Mouse (Mus musculus): ENCODE data around the gene Cacnb3. TPM values are rescaled to one million over a fixed set of nuclear protein-coding genes. Genes with fewer than 3 reads are reported as not detected.

The Cacnb3 gene
- polyA plus RNA-seq, 1 experiment from 2014 or later = 15.1 TPM

- ATAC-seq (ENCODE audit: low FRiP score, low TSS enrichment) (peak; percentile 43), DNase-seq (ENCODE audit: low spot score) (peak; percentile 85)
- Histone ChIP-seq H3K27me3 (ENCODE audit: control insufficient read depth, insufficient read depth, low read length) (no peaks in the 10 kb centered on the region), H3K4me2 (replicated peaks; ENCODE audit: low read depth) (no peak overlapping the region), H3K27ac (replicated peaks) (no peak overlapping the region), H3K4me1 (replicated peaks; ENCODE audit: control insufficient read depth, insufficient read depth) (no peaks in the 10 kb centered on the region; the same call in 1 of the 2 replicates), H3K9me3 (ENCODE audit: control insufficient read depth, low read length) (no peaks in the 10 kb centered on the region), H3K36me3 (ENCODE audit: control insufficient read depth, insufficient read depth, low read length) (no peaks in the 10 kb centered on the region), H3K9ac (ENCODE audit: low read length) (no peak overlapping the region), H3K4me3 (ENCODE audit: low read depth, low read length) (no peak overlapping the region)
- TF ChIP-seq EP300 (optimal IDR thresholded peaks at IDR 0.05) = no peak
- peak; percentile 91 for TF ChIP-seq CTCF (IDR thresholded peaks at IDR 0.05; ENCODE audit: low read depth)
- WGBS = 0% methylated on average over 12 of the region's 12 CpGs
Observed at GRCm38 (mm10) chr15:98617176-98617537, 13.5 kb upstream of the Cacnb3 start.

DNA sequence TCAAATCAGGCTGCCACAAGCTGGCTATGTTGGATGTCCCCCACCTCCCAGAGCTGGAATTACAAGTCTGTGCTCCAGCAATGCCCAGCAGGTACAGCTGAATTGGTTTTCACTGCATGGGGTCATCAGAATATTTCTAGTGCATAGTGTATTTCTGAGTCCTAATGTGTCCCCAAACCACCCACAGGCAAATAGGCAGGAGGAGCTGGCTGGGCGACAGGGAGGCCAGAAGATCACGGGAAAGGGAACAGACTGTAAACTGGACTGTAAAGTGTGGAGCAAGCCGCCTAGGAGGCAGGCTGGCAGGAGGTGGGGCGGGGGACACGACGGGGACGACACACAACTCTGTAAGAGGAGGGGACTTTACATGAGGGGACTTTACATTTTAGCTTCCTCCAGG is 8.4 kb upstream of the Cacnb3 start:
- Histone ChIP-seq H3K9me3 (ENCODE audit: control insufficient read depth, low read length) (no peaks in the 10 kb centered on the region), H3K27me3 (ENCODE audit: control insufficient read depth, insufficient read depth, low read length) (no peaks in the 10 kb centered on the region), H3K4me3 (ENCODE audit: low read depth, low read length) (no peak overlapping the region), H3K9ac (ENCODE audit: low read length) (no peak overlapping the region), H3K27ac (replicated peaks) (no peak overlapping the region), H3K4me2 (replicated peaks; ENCODE audit: low read depth) (no peak overlapping the region), H3K4me1 (replicated peaks; ENCODE audit: control insufficient read depth, insufficient read depth) (no peaks in the 10 kb centered on the region), H3K36me3 (ENCODE audit: control insufficient read depth, insufficient read depth, low read length) (no peaks in the 10 kb centered on the region)
- DNase-seq (ENCODE audit: low spot score) (peak; percentile 12), ATAC-seq (ENCODE audit: low FRiP score, low TSS enrichment) (no peak)
- TF ChIP-seq CTCF (IDR thresholded peaks at IDR 0.05; ENCODE audit: low read depth) (no peak), EP300 (optimal IDR thresholded peaks at IDR 0.05) (no peak)
- WGBS = 19% methylated on average over 7 of the region's 7 CpGs

- H3K9ac ChIP-seq (ENCODE audit: low read length) = no peak overlapping the region
Observed at GRCm38 (mm10) chr15:98622721-98623120, 7.9 kb upstream of the Cacnb3 start.

GRCm38 (mm10) chr15:98623361-98623821 is 7.2 kb upstream of the Cacnb3 start:
- H3K4me2 ChIP-seq (replicated peaks; ENCODE audit: low read depth) = no peak overlapping the region
- H3K9me3 ChIP-seq (ENCODE audit: control insufficient read depth, low read length) = no peaks in the 10 kb centered on the region
- no peaks in the 10 kb centered on the region for H3K4me1 ChIP-seq (replicated peaks; ENCODE audit: control insufficient read depth, insufficient read depth)
- H3K36me3 ChIP-seq (ENCODE audit: control insufficient read depth, insufficient read depth, low read length) = no peaks in the 10 kb centered on the region
- no peak overlapping the region for H3K4me3 ChIP-seq (ENCODE audit: low read depth, low read length)
- no peak overlapping the region for H3K9ac ChIP-seq (ENCODE audit: low read length)
- ATAC-seq (ENCODE audit: low FRiP score, low TSS enrichment) = no peak
- no peak overlapping the region for H3K27ac ChIP-seq (replicated peaks)
- peak; percentile 12 for DNase-seq (ENCODE audit: low spot score)
- 56% methylated on average over 5 of the region's 5 CpGs for WGBS
- TF ChIP-seq EP300 (optimal IDR thresholded peaks at IDR 0.05) (no peak), CTCF (IDR thresholded peaks at IDR 0.05; ENCODE audit: low read depth) (no peak)
- H3K27me3 ChIP-seq (ENCODE audit: control insufficient read depth, insufficient read depth, low read length) = no peaks in the 10 kb centered on the region

More at GRCm38 (mm10) chr15:98622721-98623120, 7.9 kb upstream of the Cacnb3 start:
- DNase-seq (ENCODE audit: low spot score) (no peak), ATAC-seq (ENCODE audit: low FRiP score, low TSS enrichment) (no peak)
- Histone ChIP-seq H3K4me1 (replicated peaks; ENCODE audit: control insufficient read depth, insufficient read depth) (no peaks in the 10 kb centered on the region), H3K4me2 (replicated peaks; ENCODE audit: low read depth) (no peak overlapping the region), H3K9me3 (ENCODE audit: control insufficient read depth, low read length) (no peaks in the 10 kb centered on the region), H3K27me3 (ENCODE audit: control insufficient read depth, insufficient read depth, low read length) (no peaks in the 10 kb centered on the region), H3K4me3 (ENCODE audit: low read depth, low read length) (no peak overlapping the region), H3K36me3 (ENCODE audit: control insufficient read depth, insufficient read depth, low read length) (no peaks in the 10 kb centered on the region), H3K27ac (replicated peaks) (no peak overlapping the region)
- WGBS = 24% methylated on average over 6 of the region's 6 CpGs
- TF ChIP-seq EP300 (optimal IDR thresholded peaks at IDR 0.05) = no peak
- no peak for TF ChIP-seq CTCF (IDR thresholded peaks at IDR 0.05; ENCODE audit: low read depth)

- WGBS = 8% methylated on average over 8 of the region's 8 CpGs
- Histone ChIP-seq H3K27ac (replicated peaks) (no peak overlapping the region), H3K9me3 (ENCODE audit: control insufficient read depth, low read length) (no peaks in the 10 kb centered on the region), H3K4me1 (replicated peaks; ENCODE audit: control insufficient read depth, insufficient read depth) (no peaks in the 10 kb centered on the region), H3K9ac (ENCODE audit: low read length) (no peak overlapping the region), H3K4me2 (replicated peaks; ENCODE audit: low read depth) (no peak overlapping the region), H3K36me3 (ENCODE audit: control insufficient read depth, insufficient read depth, low read length) (no peaks in the 10 kb centered on the region), H3K4me3 (ENCODE audit: low read depth, low read length) (no peak overlapping the region), H3K27me3 (ENCODE audit: control insufficient read depth, insufficient read depth, low read length) (no peaks in the 10 kb centered on the region)
- TF ChIP-seq EP300 (optimal IDR thresholded peaks at IDR 0.05) = no peak
- TF ChIP-seq CTCF (IDR thresholded peaks at IDR 0.05; ENCODE audit: low read depth) = no peak
- DNase-seq (ENCODE audit: low spot score) (no peak), ATAC-seq (ENCODE audit: low FRiP score, low TSS enrichment) (no peak)
Observed at GRCm38 (mm10) chr15:98626078-98626477, 4.6 kb upstream of the Cacnb3 start.

DNA sequence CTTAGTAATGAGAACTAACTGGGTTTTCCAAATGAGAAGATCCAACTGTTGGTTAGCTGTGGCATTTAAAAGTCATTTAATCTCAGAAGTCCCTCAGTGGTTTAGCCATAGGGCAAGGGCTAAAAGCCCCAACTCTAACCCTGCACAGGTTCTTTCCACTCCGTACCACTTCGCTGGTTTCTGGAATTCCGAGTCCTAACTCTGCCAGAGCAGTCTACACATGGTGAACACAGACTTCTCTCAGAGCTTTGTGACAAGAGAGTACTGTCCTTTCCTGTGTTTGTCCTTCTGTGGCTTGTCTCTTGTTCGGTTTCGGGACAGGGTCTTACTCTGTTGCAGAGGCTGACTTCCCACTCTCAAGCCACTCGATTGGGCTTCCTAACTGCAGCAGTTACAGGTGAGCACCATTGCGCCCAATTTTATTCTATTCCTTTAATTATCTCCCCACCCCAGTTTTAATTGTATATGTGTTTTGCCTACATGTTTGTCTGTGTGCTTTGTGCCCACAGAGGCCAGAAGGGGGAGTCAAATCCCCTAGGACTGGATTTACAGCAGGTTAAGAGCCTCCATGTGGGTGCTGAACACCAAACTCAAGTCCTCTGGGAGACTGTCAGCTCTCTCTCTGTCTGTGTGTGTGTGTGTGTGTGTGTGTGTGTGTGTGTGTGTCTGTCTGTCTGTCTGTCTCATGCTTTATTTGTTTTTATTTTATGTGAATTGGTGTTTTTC is 4.0 kb upstream of the Cacnb3 start:
- WGBS = 74% methylated on average over 7 of the region's 7 CpGs
- no peak overlapping the region for H3K27ac ChIP-seq (replicated peaks)

More for the DNA sequence above, 4.0 kb upstream of the Cacnb3 start:
- TF ChIP-seq EP300 (optimal IDR thresholded peaks at IDR 0.05) = no peak
- TF ChIP-seq CTCF (IDR thresholded peaks at IDR 0.05; ENCODE audit: low read depth) = no peak
- Histone ChIP-seq H3K36me3 (ENCODE audit: control insufficient read depth, insufficient read depth, low read length) (no peaks in the 10 kb centered on the region), H3K27me3 (ENCODE audit: control insufficient read depth, insufficient read depth, low read length) (no peaks in the 10 kb centered on the region), H3K4me3 (ENCODE audit: low read depth, low read length) (no peak overlapping the region), H3K9me3 (ENCODE audit: control insufficient read depth, low read length) (no peaks in the 10 kb centered on the region), H3K4me1 (replicated peaks; ENCODE audit: control insufficient read depth, insufficient read depth) (peaks cover under 1% of the 10 kb centered on the region), H3K9ac (ENCODE audit: low read length) (no peak overlapping the region), H3K4me2 (replicated peaks; ENCODE audit: low read depth) (no peak overlapping the region)
- DNase-seq (ENCODE audit: low spot score) (no peak), ATAC-seq (ENCODE audit: low FRiP score, low TSS enrichment) (no peak)
